Mouse (Mus musculus): ENCODE results near the gene F11r. TPM values are rescaled to one million over a fixed set of nuclear protein-coding genes. Genes with fewer than 3 reads are reported as not detected.

The F11r gene
- total RNA-seq, 2 experiments from 2014 or later, result 46.3 to 48.9 TPM

DNA sequence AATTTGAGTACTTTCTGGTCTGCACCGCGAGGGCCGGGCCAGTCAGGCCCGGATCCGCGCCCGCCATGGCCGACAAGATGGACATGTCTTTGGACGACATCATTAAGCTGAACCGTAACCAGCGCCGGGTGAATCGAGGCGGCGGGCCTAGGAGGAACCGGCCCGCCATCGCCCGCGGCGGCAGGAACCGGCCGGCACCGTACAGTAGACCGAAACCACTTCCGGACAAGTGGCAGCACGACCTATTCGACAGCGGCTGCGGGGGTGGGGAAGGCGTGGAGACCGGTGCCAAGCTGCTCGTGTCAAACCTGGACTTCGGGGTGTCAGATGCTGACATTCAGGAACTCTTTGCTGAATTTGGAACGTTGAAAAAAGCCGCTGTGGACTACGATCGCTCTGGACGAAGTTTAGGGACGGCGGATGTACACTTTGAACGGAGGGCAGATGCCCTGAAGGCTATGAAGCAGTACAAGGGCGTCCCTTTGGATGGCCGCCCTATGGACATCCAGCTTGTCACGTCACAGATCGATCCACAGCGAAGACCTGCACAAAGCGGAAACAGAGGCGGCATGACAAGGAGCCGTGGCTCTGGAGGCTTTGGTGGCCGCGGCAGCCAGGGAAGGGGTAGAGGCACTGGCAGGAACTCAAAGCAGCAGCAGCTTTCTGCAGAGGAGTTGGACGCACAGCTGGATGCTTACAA, 66.4 kb downstream of the F11r start:
- peak; percentile 58 to 68 for DNase-seq
- intact Hi-C loops (cut with DNase I), result loop anchor here (1.0 to 10.0 kb wide), 3 partner anchors 64 to 399 kb away; no protein-coding TSS in a partner anchor

DNA sequence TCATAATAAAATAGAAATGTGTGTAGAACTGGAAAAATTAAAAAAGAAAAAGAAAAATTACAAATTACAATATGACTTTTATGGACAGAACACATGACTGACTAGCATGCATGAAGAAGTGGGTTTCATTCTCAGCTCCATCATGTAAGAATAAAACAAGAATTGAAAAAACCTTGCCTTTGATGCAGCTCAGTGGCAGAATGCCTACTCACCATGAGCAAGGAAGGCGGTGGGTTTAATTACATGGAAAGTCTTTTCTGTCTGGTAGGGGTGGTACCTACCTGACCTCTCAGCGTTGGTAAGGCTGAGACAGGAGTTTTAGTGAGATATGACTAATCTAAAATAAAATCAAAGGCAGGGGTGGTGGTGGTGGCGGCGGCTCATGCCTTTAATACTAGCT, 67.3 kb downstream of the F11r start:
- no peak for DNase-seq
- intact Hi-C loops (cut with DNase I), result loop anchor here (10.0 kb wide), 1 partner anchor 400 kb away; no protein-coding TSS in a partner anchor

DNA sequence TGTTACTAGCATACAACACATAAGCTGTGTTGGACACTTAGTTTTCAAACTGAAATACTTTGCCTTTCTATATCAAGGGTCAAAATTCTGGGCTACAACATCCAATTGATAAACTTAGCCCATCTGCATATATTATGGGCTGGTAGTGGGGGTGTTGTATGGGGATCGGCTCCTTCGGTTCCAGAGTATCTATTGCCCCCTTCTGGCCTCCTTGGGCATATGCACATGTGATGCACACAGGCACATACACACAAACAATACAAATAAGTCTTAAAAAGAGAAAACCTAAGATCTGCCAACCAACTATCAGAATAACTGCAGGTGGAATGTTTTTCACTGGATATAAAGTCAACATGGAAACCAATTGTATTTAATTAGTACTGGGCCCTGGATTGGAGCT, 75.9 kb downstream of the F11r start:
- no peak for DNase-seq
- intact Hi-C loops (cut with DNase I), result no loop called here

DNA sequence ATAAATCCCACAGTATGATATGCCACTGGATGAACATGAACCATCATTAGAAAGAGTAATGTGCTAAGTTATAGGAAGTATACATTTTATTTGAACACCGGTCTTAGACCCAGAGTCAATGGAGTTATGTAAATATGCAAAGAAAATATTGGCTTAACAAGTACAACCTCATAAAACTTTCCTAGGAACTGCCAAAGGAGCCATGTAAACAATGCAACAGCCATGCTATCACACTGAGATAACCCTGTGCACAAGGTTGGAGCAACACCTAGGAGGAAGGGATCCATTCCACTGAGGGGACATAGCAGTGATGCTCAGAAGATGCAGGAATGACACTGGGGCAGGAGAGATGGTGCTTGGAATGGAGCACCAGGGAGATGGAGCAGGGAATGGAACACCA, 76.4 kb downstream of the F11r start:
- no peak for DNase-seq
- intact Hi-C loops (cut with DNase I), result no loop called here

Other genes with a start within 250 kb of the F11r start
- 100 to 1,000 TPM; 180 to 188 TPM for gene Pcp4l1, start 241.3 kb upstream of the F11r start, total RNA-seq (2021)
- gene Nr1i3, start 223.6 kb upstream of the F11r start, total RNA-seq (2021), result under 1 TPM in 1 of 2 experiments, not detected in 1; 0.14 TPM
- 10 to 100 TPM; 86.2 to 92.8 TPM for gene Tomm40l, start 215.0 kb upstream of the F11r start, total RNA-seq (2021)
- 1 to 10 TPM; 1.6 to 4.0 TPM for gene Apoa2, start 212.5 kb upstream of the F11r start, total RNA-seq (2021)
- gene Fcer1g, start 203.2 kb upstream of the F11r start, total RNA-seq (2021), result 10 to 100 TPM; 10.2 to 11.6 TPM
- gene Adamts4, start 187.1 kb upstream of the F11r start, total RNA-seq (2021), result 1 to 10 TPM; 2.9 to 3.6 TPM
- gene Ndufs2, start 186.1 kb upstream of the F11r start, total RNA-seq (2021), result 1,000 to 10,000 TPM; 1,236 to 1,272 TPM
- 10 to 100 TPM; 19.5 to 25.7 TPM for gene B4galt3, start 167.2 kb upstream of the F11r start, total RNA-seq (2021)
- 10 to 100 TPM; 16.4 to 21.3 TPM for gene Ppox, start 156.3 kb upstream of the F11r start, total RNA-seq (2021)
- gene Usp21, start 149.5 kb upstream of the F11r start, total RNA-seq (2021), result 10 to 100 TPM; 20.0 to 22.4 TPM
- gene Ufc1, start 142.5 kb upstream of the F11r start, total RNA-seq (2021), result 10 to 100 TPM; 82.9 to 88.2 TPM
- gene Dedd, start 108.4 kb upstream of the F11r start, total RNA-seq (2021), result 10 to 100 TPM; 24.4 to 25.9 TPM
- gene Nit1, start 91.9 kb upstream of the F11r start, total RNA-seq (2021), result 10 to 100 TPM; 20.0 to 24.6 TPM
- 10 to 100 TPM; 63.7 to 74.3 TPM for gene Pfdn2, start 91.9 kb upstream of the F11r start, total RNA-seq (2021)
- gene Klhdc9, start 76.7 kb upstream of the F11r start, total RNA-seq (2021), result under 1 TPM in 1 of 2 experiments, not detected in 1; 0.17 TPM
- under 1 TPM; 0.14 to 0.15 TPM for gene Nectin4, start 67.4 kb upstream of the F11r start, total RNA-seq (2021)
- gene Arhgap30, start 48.6 kb upstream of the F11r start, total RNA-seq (2021), result 1 to 10 TPM; 2.3 to 4.5 TPM
- gene Usf1, start 26.2 kb upstream of the F11r start, total RNA-seq (2021), result 10 to 100 TPM; 42.3 to 46.1 TPM
- gene Tstd1, start 18.7 kb upstream of the F11r start, total RNA-seq (2021), result 1 to 10 TPM; 2.2 to 2.5 TPM
- gene Alyref2, start 65.9 kb downstream of the F11r start, total RNA-seq (2021), result 1 to 10 TPM; 2.8 to 3.2 TPM
- not detected for gene Itln1, start 97.8 kb downstream of the F11r start, total RNA-seq (2021)
- under 1 TPM; 0.38 to 0.41 TPM for gene Cd244a, start 121.7 kb downstream of the F11r start, total RNA-seq (2021)
- gene Ly9, start 169.9 kb downstream of the F11r start, total RNA-seq (2021), result under 1 TPM; 0.26 to 0.66 TPM
- under 1 TPM in 1 of 2 experiments, not detected in 1; 0.15 TPM for gene Slamf7, start 215.5 kb downstream of the F11r start, total RNA-seq (2021)
- 1 to 10 TPM; 1.6 to 2.3 TPM for gene Cd48, start 244.5 kb downstream of the F11r start, total RNA-seq (2021)

Data from heart, postnatal 14 days (tissue).